Mouse (Mus musculus): ENCODE results near the gene Ak2. TPM values are rescaled to one million over a fixed set of nuclear protein-coding genes. Genes with fewer than 3 reads are reported as not detected.

Ak2 gene
- polyA plus RNA-seq, 1 experiment from 2014 or later = 63.3 TPM

- WGBS = 49% methylated on average over 11 of the region's 11 CpGs
- Histone ChIP-seq H3K9ac (replicated peaks; ENCODE audit: low read length) (no peak overlapping the region), H3K4me1 (ENCODE audit: control insufficient read depth, insufficient read depth, low read length) (0 out of 2 replicates have a peak, but pooled peaks cover 2% of the 10 kb centered on the region), H3K4me2 (ENCODE audit: low read length) (no peak overlapping the region), H3K27me3 (ENCODE audit: control insufficient read depth, insufficient read depth, low read length) (no peaks in the 10 kb centered on the region), H3K27ac (replicated peaks; ENCODE audit: low read depth, low read length) (no peak overlapping the region; the same call in 1 of the 2 replicates), H3K9me3 (ENCODE audit: control insufficient read depth, low read length) (no peaks in the 10 kb centered on the region), H3K4me3 (replicated peaks; ENCODE audit: low read depth, low read length) (no peak overlapping the region), H3K36me3 (ENCODE audit: control insufficient read depth, insufficient read depth, low read length) (no peaks in the 10 kb centered on the region)
- DNase-seq = peak; percentile 76
- no peak for ATAC-seq (ENCODE audit: low FRiP score, low TSS enrichment)
These were observed 34.4 kb upstream of the Ak2 start for GRCm38 (mm10) chr4:128957155-128957911.

- no peak for ATAC-seq (ENCODE audit: low FRiP score, low TSS enrichment)
- Histone ChIP-seq H3K4me2 (ENCODE audit: low read length) (no peak overlapping the region), H3K9me3 (ENCODE audit: control insufficient read depth, low read length) (no peaks in the 10 kb centered on the region), H3K9ac (replicated peaks; ENCODE audit: low read length) (no peak overlapping the region), H3K4me3 (replicated peaks; ENCODE audit: low read depth, low read length) (no peak overlapping the region), H3K4me1 (ENCODE audit: control insufficient read depth, insufficient read depth, low read length) (peaks cover 7% of the 10 kb centered on the region; the same call in 1 of the 2 replicates), H3K36me3 (ENCODE audit: control insufficient read depth, insufficient read depth, low read length) (no peaks in the 10 kb centered on the region), H3K27ac (replicated peaks; ENCODE audit: low read depth, low read length) (no peak overlapping the region), H3K27me3 (ENCODE audit: control insufficient read depth, insufficient read depth, low read length) (no peaks in the 10 kb centered on the region)
- no peak for DNase-seq
- 86% methylated on average over 11 of the region's 11 CpGs for WGBS
These were observed 33.6 kb upstream of the Ak2 start for GRCm38 (mm10) chr4:128958156-128958555.

GRCm38 (mm10) chr4:128958849-128959248, 32.9 kb upstream of the Ak2 start:
- no peak for ATAC-seq (ENCODE audit: low FRiP score, low TSS enrichment)
- Histone ChIP-seq H3K9ac (replicated peaks; ENCODE audit: low read length) (no peak overlapping the region), H3K9me3 (ENCODE audit: control insufficient read depth, low read length) (no peaks in the 10 kb centered on the region), H3K4me1 (ENCODE audit: control insufficient read depth, insufficient read depth, low read length) (peaks cover 9% of the 10 kb centered on the region; the same call in 1 of the 2 replicates), H3K27ac (replicated peaks; ENCODE audit: low read depth, low read length) (no peak overlapping the region), H3K27me3 (ENCODE audit: control insufficient read depth, insufficient read depth, low read length) (no peaks in the 10 kb centered on the region), H3K4me2 (ENCODE audit: low read length) (no peak overlapping the region), H3K4me3 (replicated peaks; ENCODE audit: low read depth, low read length) (no peak overlapping the region), H3K36me3 (ENCODE audit: control insufficient read depth, insufficient read depth, low read length) (no peaks in the 10 kb centered on the region)
- 60% methylated on average over 8 of the region's 8 CpGs for WGBS
- no peak for DNase-seq

GRCm38 (mm10) chr4:128959676-128960075, 32.1 kb upstream of the Ak2 start:
- Histone ChIP-seq H3K9ac (replicated peaks; ENCODE audit: low read length) (no peak overlapping the region), H3K27me3 (ENCODE audit: control insufficient read depth, insufficient read depth, low read length) (no peaks in the 10 kb centered on the region), H3K4me1 (ENCODE audit: control insufficient read depth, insufficient read depth, low read length) (peaks cover 9% of the 10 kb centered on the region; the same call in 1 of the 2 replicates), H3K36me3 (ENCODE audit: control insufficient read depth, insufficient read depth, low read length) (no peaks in the 10 kb centered on the region), H3K4me2 (ENCODE audit: low read length) (no peak overlapping the region), H3K9me3 (ENCODE audit: control insufficient read depth, low read length) (no peaks in the 10 kb centered on the region), H3K4me3 (replicated peaks; ENCODE audit: low read depth, low read length) (no peak overlapping the region), H3K27ac (replicated peaks; ENCODE audit: low read depth, low read length) (no peak overlapping the region)
- 89% methylated on average over 17 of the region's 17 CpGs for WGBS
- no peak for DNase-seq
- no peak for ATAC-seq (ENCODE audit: low FRiP score, low TSS enrichment)

GRCm38 (mm10) chr4:128961301-128962028, 30.3 kb upstream of the Ak2 start:
- Histone ChIP-seq H3K4me2 (ENCODE audit: low read length) (peak overlapping the region; percentile 93), H3K36me3 (ENCODE audit: control insufficient read depth, insufficient read depth, low read length) (no peaks in the 10 kb centered on the region), H3K4me1 (ENCODE audit: control insufficient read depth, insufficient read depth, low read length) (peaks cover 9% of the 10 kb centered on the region; the same call in 1 of the 2 replicates), H3K27ac (replicated peaks; ENCODE audit: low read depth, low read length) (no peak overlapping the region), H3K4me3 (replicated peaks; ENCODE audit: low read depth, low read length) (peak overlapping the region; percentile 66), H3K27me3 (ENCODE audit: control insufficient read depth, insufficient read depth, low read length) (no peaks in the 10 kb centered on the region), H3K9me3 (ENCODE audit: control insufficient read depth, low read length) (no peaks in the 10 kb centered on the region), H3K9ac (replicated peaks; ENCODE audit: low read length) (peak overlapping the region; percentile 80)
- 5% methylated on average over 16 of the region's 16 CpGs for WGBS
- DNase-seq (no peak), ATAC-seq (ENCODE audit: low FRiP score, low TSS enrichment) (no peak)

GRCm38 (mm10) chr4:128962029-128962925, 29.5 kb upstream of the Ak2 start, which contains the start of gene Azin2:
TSS of gene Azin2 (minus strand) at chr4:128962442.
- Histone ChIP-seq H3K36me3 (ENCODE audit: control insufficient read depth, insufficient read depth, low read length) (no peaks in the 10 kb centered on the region), H3K27me3 (ENCODE audit: control insufficient read depth, insufficient read depth, low read length) (no peaks in the 10 kb centered on the region), H3K4me1 (ENCODE audit: control insufficient read depth, insufficient read depth, low read length) (peaks cover 14% of the 10 kb centered on the region; the same call in 1 of the 2 replicates), H3K9me3 (ENCODE audit: control insufficient read depth, low read length) (no peaks in the 10 kb centered on the region), H3K4me2 (ENCODE audit: low read length) (peak within 1 kb of the TSS; percentile 93), H3K27ac (replicated peaks; ENCODE audit: low read depth, low read length) (peak within 1 kb of the TSS; percentile 74), H3K4me3 (replicated peaks; ENCODE audit: low read depth, low read length) (peak within 1 kb of the TSS; percentile 66), H3K9ac (replicated peaks; ENCODE audit: low read length) (peak within 1 kb of the TSS; percentile 80)
- peak; percentile 96 for ATAC-seq (ENCODE audit: low FRiP score, low TSS enrichment)
- WGBS = under 1% methylated on average over 72 of the region's 72 CpGs
- peak; percentile 97 for DNase-seq

GRCm38 (mm10) chr4:128962926-128963290, 28.9 kb upstream of the Ak2 start:
- peak overlapping the region; percentile 93 for H3K4me2 ChIP-seq (ENCODE audit: low read length)
- peaks cover 18% of the 10 kb centered on the region; the same call in 1 of the 2 replicates for H3K4me1 ChIP-seq (ENCODE audit: control insufficient read depth, insufficient read depth, low read length)
- 3% methylated on average over 9 of the region's 9 CpGs for WGBS
- H3K27ac ChIP-seq (replicated peaks; ENCODE audit: low read depth, low read length) = peak overlapping the region; percentile 74; the same call in 1 of the 2 replicates
- DNase-seq (no peak), ATAC-seq (ENCODE audit: low FRiP score, low TSS enrichment) (no peak)
- peak overlapping the region; percentile 80 for H3K9ac ChIP-seq (replicated peaks; ENCODE audit: low read length)
- H3K9me3 ChIP-seq (ENCODE audit: control insufficient read depth, low read length) = no peaks in the 10 kb centered on the region
- H3K4me3 ChIP-seq (replicated peaks; ENCODE audit: low read depth, low read length) = peak overlapping the region; percentile 66
- no peaks in the 10 kb centered on the region for H3K27me3 ChIP-seq (ENCODE audit: control insufficient read depth, insufficient read depth, low read length)
- H3K36me3 ChIP-seq (ENCODE audit: control insufficient read depth, insufficient read depth, low read length) = no peaks in the 10 kb centered on the region

- Histone ChIP-seq H3K4me3 (replicated peaks; ENCODE audit: low read depth, low read length) (no peak overlapping the region), H3K27me3 (ENCODE audit: control insufficient read depth, insufficient read depth, low read length) (no peaks in the 10 kb centered on the region), H3K27ac (replicated peaks; ENCODE audit: low read depth, low read length) (peak overlapping the region; percentile 78), H3K9me3 (ENCODE audit: control insufficient read depth, low read length) (no peaks in the 10 kb centered on the region), H3K4me2 (ENCODE audit: low read length) (peak overlapping the region; percentile 28), H3K36me3 (ENCODE audit: control insufficient read depth, insufficient read depth, low read length) (no peaks in the 10 kb centered on the region), H3K4me1 (ENCODE audit: control insufficient read depth, insufficient read depth, low read length) (peaks cover 16% of the 10 kb centered on the region; the same call in 1 of the 2 replicates), H3K9ac (replicated peaks; ENCODE audit: low read length) (no peak overlapping the region)
- no peak for ATAC-seq (ENCODE audit: low FRiP score, low TSS enrichment)
- WGBS = 10% methylated on average over 7 of the region's 7 CpGs
- peak; percentile 81 for DNase-seq
These were observed 25.0 kb upstream of the Ak2 start for GRCm38 (mm10) chr4:128966751-128967150.
